Mouse (Mus musculus): Measurements from ENCODE around the gene Ddias.

- TF ChIP-seq POLR2A (IDR thresholded peaks at IDR 0.05; ENCODE audit: insufficient read depth, low read depth, low read length) (no peak), CTCF (IDR thresholded peaks at IDR 0.05; ENCODE audit: insufficient read depth, low read depth, low read length) (no peak)
Observed at GRCm38 (mm10) chr7:92832395-92832794, 41.7 kb downstream of the Ddias start.
